Mouse (Mus musculus) gastrocnemius, adult 2 months (tissue): Measurements from ENCODE around the gene Kcng1. TPM values are rescaled to one million over a fixed set of nuclear protein-coding genes. Genes with fewer than 3 reads are reported as not detected.
A peak's percentile ranks its signal among the peaks of the same experiment; 100 is the strongest.

Experiments used
- DNase-seq: peaks from one replicate; pipeline ENCODE4 v3.0.0; 2022
- H3K27ac ChIP-seq: fragments of 200-600 bp; 2 replicates; pipeline ENCODE4 v1.8.1; 2022; ENCODE audit warnings: mild to moderate bottlenecking
- H3K4me3 ChIP-seq: fragments of 200-600 bp; 2 replicates; pipeline ENCODE4 v1.8.1; 2022; ENCODE audit warnings: mild to moderate bottlenecking, moderate library complexity
- CTCF ChIP-seq: fragments of 200-600 bp; IDR thresholded peaks from 2 replicates; pipeline ENCODE4 v1.8.1; 2022; ENCODE audit warnings: antibody characterized with exemption, mild to moderate bottlenecking, moderate library complexity
- intact Hi-C: fragments of 180-260 bp; cut with DNase I; formaldehyde crosslinking; loops from one replicate; pipeline ENCODE4 v1.15.1; 2025
- total RNA-seq, 2 experiments: library from RNA; stranded (reverse); gene quantifications; 2 replicates each; pipeline ENCODE4 v1.2.3; 2021

Gene Kcng1
- total RNA-seq, 2 experiments from 2014 or later: 0.39 TPM; not detected in 1

GRCm38 (mm10) chr2:168253822-168254221, 27.7 kb downstream of the Kcng1 start:
- intact Hi-C loops: loop anchor here (10.0 kb wide), 1 partner anchor 401 kb away; no protein-coding TSS in a partner anchor
- DNase-seq: no peak
- no peak overlapping the region for H3K27ac ChIP-seq
- no peak for TF ChIP-seq CTCF
- no peak overlapping the region for H3K4me3 ChIP-seq

- no peak overlapping the region for H3K4me3 ChIP-seq
- intact Hi-C loops: loop anchor here (10.0 kb wide), 1 partner anchor 402 kb away; no protein-coding TSS in a partner anchor
Measured at GRCm38 (mm10) chr2:168252639-168253292, 28.8 kb downstream of the Kcng1 start.

GRCm38 (mm10) chr2:168250270-168250669, 31.3 kb downstream of the Kcng1 start:
- H3K4me3 ChIP-seq: no peak overlapping the region
- TF ChIP-seq CTCF: peak; percentile 89
- peak; percentile 77 for DNase-seq
- H3K27ac ChIP-seq: no peak overlapping the region
- intact Hi-C loops: loop anchor here (1.0 to 10.0 kb wide), 2 partner anchors 195 to 405 kb away; no protein-coding TSS in a partner anchor

More at GRCm38 (mm10) chr2:168252639-168253292, 28.8 kb downstream of the Kcng1 start:
- DNase-seq: no peak
- H3K27ac ChIP-seq: no peak overlapping the region
- TF ChIP-seq CTCF: peak; percentile 60

DNA sequence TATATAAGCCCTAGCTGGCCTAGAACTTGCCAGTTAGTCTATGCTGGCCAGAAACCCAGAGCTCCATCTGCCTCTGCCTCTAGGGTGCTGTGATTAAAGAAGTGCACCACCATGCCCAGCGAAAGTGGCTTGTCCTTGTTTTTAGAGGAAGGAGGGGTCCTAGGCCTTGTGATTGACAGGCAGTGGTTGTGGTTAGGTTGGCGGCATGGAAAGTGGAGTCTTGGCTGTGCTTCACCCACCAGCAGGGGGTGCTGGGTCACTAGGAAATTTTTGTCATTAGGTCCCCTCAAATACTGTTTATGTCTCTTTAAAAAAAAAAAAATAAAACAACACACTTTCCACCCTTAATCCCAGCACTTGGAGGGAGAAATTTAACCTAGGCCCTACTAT, 32.7 kb downstream of the Kcng1 start:
- no peak overlapping the region for H3K4me3 ChIP-seq
- no peak overlapping the region for H3K27ac ChIP-seq
- intact Hi-C loops: no loop called here
- no peak for DNase-seq
- peak; percentile 32; the same call in 1 of the 2 replicates for TF ChIP-seq CTCF

DNA sequence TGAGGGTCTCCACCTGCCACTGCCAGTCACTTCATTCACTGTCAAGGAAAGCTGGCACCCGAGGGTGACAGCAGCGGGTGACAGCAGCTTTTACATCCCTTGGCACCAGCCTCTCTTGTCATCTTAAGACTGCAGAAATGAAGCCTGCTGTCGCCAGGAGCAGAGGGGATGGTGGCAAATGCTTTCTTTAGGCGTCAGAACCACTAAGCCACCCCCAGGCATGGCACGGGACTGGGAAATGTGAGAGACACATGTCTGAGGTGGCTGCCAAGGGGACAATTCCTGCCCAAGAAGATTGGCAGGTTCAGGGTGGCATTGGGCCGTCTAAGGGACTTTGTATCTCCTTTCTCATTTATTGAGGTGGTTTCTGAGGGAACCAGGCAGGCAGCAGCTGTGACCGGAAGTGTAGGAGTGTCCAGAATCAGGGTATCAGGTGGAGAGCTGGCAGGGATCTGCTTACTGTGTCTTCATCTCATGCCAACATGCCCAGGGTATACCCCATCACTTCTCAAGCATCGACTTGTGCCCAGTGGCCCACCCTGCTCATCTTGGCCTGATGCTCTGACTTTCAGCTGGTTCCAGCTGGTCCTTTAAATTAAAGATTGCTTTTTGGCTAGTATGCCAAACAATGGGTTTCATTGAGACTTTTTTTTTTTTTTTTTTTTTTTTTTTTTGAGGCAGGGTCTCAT, 33.2 kb downstream of the Kcng1 start:
- Histone ChIP-seq H3K4me3 (no peak overlapping the region), H3K27ac (no peak overlapping the region)
- intact Hi-C loops: no loop called here
- TF ChIP-seq CTCF: no peak
- no peak for DNase-seq

GRCm38 (mm10) chr2:168245571-168245970, 36.0 kb downstream of the Kcng1 start:
- no peak for TF ChIP-seq CTCF
- no peak for DNase-seq
- intact Hi-C loops: no loop called here

DNA sequence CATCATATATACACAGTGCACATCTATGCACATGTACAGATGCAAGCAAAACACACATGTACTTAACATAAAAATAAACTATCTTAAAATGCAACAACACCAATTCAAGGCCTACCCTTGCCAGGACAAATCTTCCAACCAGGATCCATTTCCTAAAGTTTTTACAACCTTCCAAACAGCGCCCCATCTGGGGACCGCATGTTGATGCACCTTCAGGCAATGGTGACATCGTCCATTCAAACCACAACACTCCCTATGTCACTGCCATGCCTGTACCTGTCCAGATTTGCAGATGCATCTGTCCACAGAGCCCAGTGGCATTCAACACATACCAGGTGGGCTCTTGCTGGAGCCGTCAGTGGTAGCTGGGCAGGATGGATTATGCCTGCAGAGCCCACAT, 38.3 kb downstream of the Kcng1 start:
- intact Hi-C loops: no loop called here
- no peak overlapping the region for H3K4me3 ChIP-seq
- no peak overlapping the region for H3K27ac ChIP-seq
- no peak for DNase-seq
- peak; percentile 3; the same call in 1 of the 2 replicates for TF ChIP-seq CTCF

More at GRCm38 (mm10) chr2:168245571-168245970, 36.0 kb downstream of the Kcng1 start:
- Histone ChIP-seq H3K27ac (no peak overlapping the region), H3K4me3 (no peak overlapping the region)

- TF ChIP-seq CTCF: no peak
- no peak for DNase-seq
- Histone ChIP-seq H3K27ac (no peak overlapping the region), H3K4me3 (no peak overlapping the region)
- intact Hi-C loops: no loop called here
Measured at GRCm38 (mm10) chr2:168242841-168243240, 38.7 kb downstream of the Kcng1 start.

- no peak for TF ChIP-seq CTCF
- intact Hi-C loops: no loop called here
- Histone ChIP-seq H3K4me3 (no peak overlapping the region), H3K27ac (no peak overlapping the region)
- no peak for DNase-seq
Measured at GRCm38 (mm10) chr2:168238335-168238734, 43.2 kb downstream of the Kcng1 start.

- DNase-seq: no peak
- intact Hi-C loops: no loop called here
- TF ChIP-seq CTCF: no peak
- no peak overlapping the region for H3K27ac ChIP-seq
- H3K4me3 ChIP-seq: no peak overlapping the region
Measured at GRCm38 (mm10) chr2:168233286-168233685, 48.2 kb downstream of the Kcng1 start.

- intact Hi-C loops: loop anchor here (2.0 kb wide), 1 partner anchor 25 kb away; the partner anchor contains the start of gene Adnp
- no peak for TF ChIP-seq CTCF
- Histone ChIP-seq H3K27ac (peak overlapping the region; percentile 100), H3K4me3 (peak overlapping the region; percentile 86)
- no peak for DNase-seq
Measured at GRCm38 (mm10) chr2:168231471-168231829, 50.1 kb downstream of the Kcng1 start.

DNA sequence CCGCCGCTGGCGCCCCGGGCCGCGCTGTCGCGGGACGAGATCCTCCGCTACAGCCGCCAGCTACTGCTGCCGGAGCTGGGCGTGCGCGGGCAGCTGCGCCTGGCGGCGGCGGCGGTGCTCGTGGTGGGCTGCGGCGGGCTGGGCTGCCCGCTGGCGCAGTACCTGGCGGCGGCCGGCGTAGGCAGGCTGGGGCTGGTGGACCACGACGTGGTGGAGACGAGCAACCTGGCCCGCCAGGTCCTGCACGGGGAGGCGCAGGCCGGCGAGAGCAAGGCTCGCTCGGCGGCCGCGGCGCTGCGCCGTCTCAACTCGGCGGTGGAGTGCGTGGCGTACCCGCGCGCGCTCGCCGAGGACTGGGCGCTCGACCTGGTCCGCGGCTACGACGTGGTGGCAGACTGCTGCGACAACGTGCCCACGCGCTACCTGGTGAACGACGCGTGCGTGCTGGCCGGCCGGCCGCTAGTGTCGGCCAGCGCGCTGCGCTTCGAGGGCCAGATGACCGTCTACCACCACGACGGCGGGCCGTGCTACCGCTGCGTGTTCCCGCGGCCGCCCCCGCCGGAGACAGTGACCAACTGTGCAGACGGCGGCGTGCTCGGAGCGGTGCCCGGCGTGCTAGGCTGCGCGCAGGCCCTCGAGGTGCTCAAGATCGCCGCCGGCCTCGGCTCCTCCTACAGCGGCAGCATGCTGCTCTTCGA, 50.6 kb downstream of the Kcng1 start:
- H3K4me3 ChIP-seq: peak overlapping the region; percentile 86
- intact Hi-C loops: loop anchor here (2.0 kb wide), 1 partner anchor 24 kb away; the partner anchor contains the start of gene Adnp
- TF ChIP-seq CTCF: no peak
- peak; percentile 51 for DNase-seq
- H3K27ac ChIP-seq: peak overlapping the region; percentile 100
